Mouse (Mus musculus): ENCODE data around the gene Sult2b1.

Gene Sult2b1

DNA sequence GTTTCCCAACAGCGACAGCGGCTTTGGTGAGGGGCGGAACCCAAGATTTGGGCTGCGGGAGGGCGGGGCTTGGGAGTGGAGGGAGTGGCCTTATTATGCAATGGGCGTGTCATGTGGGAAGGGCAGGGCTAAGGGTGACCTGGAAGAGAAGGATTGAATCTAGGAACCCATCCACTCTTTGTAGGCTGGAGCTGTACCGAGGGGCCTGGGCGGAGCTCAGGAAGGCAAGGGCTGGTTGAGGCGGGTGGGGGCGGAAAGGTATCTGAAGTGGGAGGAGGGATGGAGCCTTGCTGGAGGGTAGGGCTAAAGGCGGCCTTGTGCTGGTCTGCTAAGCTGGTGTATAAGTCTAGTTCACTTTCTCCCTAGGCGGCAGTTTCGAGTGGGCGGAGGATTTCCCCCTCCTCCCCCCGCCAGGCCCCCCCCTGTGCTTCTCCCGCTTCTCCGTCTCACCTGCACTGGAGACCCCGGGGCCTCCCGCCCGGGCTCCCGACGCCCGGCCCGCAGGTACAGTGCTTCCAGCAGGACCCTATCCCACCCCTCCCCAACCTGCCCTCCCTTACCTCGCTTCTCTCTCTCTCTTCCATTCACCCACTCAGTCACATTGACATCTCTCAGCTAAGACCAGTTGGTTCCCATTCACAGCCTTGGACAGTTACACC, 16.2 kb upstream of the Sult2b1 start:
- no peak for DNase-seq (ENCODE audit: low spot score)

GRCm38 (mm10) chr7:45800001-45800400, 15.5 kb upstream of the Sult2b1 start:
- no peak for DNase-seq (ENCODE audit: low spot score)

DNA sequence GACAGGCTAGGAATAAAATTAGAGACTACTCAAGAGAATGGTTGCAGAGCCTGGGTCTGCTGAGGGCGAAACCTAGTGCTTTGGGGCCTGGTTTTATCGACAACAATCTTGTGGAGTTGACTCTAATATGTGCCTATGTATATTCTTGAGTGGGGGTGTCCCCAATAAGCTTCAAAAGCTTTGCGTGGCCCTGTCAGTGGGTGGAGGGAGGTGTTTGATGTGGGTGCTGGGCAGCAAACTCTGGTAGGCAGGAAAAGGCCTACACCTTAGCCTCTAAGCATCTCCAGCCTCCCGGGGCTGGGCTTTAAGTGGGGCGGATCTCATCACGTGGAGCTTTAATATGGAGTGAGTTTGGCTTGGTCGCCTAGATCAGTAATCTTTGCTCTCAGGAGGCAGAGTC, 14.5 kb upstream of the Sult2b1 start:
- DNase-seq (ENCODE audit: low spot score) = no peak

DNA sequence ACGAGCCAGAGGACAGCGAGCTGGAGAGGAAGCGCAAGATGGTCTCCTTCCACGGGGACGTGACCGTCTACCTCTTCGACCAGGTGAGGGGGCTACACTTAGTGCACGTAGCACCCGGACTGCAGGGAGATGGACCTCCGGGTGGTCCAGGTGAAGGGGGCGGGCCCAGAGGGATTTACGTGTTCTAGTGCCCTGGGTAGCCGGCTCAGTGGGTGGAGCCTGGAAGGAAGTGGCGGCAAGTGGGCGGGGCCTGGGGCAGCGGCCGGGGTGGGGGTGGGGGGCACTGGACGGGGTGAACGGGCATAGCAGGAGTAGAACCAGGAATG, 14.0 kb upstream of the Sult2b1 start:
- no peak for DNase-seq (ENCODE audit: low spot score)

DNA sequence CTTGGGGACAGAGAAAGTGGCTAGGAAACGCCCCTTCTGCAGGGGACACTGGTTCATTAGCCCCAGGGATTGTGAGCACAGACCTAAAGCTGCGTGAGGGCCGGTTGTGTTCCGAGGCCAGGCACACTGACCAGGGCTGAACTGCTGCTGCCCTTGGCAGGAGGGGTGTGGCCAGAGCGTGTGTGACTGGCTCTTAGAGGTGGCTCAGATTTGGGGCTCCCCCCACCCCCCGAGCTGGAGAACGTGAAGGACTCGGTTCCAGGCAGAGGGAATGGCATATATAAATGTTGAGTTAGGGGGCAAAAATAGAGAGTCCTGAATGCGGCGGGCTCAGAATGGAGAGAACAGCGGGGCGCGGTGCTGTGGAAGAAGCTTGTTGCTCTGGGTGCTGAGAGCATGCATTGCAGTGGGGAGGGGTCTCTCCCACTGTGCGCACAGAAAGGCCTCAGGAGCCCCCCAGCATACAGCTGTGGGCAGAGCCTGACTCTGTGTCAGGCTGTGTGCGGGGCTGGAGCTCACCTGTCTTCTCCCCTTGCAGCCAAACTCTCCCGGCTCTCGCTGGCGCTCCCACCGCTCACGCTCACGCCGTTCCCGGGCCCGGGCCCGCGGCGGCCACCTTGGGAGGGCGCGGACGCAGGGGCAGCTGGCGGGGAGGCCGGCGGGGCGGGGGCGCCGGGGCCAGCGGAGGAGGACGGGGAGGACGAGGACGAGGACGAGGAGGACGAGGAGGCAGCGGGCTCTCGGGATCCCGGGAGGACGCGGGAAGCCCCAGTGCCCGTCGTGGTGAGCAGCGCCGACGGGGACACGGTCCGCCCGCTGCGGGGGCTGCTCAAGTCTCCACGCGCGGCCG, 13.4 kb upstream of the Sult2b1 start:
- DNase-seq (ENCODE audit: low spot score) = no peak

DNA sequence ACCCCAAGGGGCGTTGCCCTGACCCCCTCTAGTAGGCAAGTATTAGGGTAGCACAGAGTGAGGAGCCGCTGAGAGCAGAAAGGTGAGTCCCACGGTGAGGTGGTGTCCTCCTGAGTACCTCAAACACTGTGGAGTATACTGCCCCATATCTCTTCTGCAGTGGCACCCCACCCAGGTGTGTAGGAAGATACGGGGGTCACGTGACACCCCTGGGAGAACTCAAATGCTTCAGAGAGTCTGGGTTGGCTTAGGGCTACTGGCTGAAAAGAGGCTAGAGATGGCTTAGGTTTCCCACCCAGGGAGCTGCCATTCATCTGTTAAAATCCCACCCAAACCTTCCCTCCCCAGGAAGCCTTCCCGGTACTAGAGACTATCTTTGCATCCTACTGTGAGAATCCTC, 12.5 kb upstream of the Sult2b1 start:
- DNase-seq (ENCODE audit: low spot score) = no peak

- no peak for DNase-seq (ENCODE audit: low spot score)
These were observed 10.5 kb upstream of the Sult2b1 start for GRCm38 (mm10) chr7:45794971-45795370.

DNA sequence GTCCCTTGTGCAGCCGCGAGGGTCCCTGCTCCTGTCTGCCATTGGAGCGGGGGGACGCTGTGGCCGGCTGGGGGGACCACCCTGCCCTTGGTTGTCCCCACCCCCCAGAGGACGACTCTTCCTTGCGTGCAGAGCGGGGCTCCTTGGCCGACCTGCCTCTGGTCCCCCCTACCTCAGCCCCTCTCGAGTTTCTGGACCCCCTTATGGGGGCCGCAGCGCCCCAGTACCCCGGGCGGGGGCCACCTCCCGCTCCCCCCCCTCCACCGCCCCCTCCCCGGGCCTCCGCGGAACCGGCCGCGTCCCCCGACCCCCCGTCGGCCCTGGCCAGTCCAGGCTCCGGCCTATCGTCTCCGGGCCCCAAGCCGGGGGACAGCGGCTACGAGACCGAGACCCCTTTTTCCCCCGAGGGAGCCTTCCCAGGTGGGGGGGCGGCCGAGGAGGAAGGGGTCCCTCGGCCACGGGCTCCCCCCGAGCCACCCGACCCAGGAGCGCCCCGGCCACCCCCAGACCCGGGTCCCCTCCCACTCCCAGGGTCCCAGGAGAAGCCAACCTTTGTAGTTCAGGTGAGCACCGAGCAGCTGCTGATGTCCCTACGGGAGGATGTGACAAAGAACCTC, 9.6 kb upstream of the Sult2b1 start:
- no peak for DNase-seq (ENCODE audit: low spot score)

- DNase-seq (ENCODE audit: low spot score) = no peak
These were observed 8.8 kb upstream of the Sult2b1 start for GRCm38 (mm10) chr7:45793240-45793639.

DNA sequence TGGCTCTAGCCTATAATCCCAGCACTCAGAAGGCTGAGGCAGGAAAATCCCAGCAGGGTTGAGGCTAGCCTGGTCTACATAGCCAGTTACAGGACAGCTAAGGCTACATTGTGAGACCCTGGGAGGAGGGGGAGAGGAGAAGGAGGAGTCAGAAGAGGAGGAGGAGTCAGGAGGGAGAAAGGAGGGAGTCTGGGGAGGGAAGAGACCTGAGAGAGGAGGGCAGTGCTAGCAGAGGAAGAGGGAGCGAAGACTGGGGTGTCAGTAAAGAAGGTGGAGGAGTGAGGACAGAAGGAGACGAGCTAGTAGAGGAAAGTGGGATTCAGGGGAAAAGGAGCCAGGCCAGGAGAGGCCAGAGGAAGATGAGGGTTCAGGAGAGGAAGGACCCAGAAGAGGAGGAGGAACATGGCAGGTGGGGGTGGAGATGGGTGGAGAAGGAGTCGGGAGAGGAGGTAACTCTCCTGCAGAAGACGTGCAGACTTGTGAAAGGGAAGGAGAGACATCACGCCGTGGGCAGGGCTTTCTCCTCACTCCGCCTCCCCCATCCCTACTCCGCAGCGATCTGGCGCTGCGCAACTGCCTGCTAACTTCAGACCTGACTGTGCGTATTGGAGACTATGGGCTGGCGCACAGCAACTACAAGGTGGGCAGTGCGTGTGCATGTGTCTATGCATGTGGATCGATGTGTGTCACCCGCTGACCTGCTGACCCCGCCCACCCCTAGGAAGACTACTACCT, 7.5 kb upstream of the Sult2b1 start:
- no peak for DNase-seq (ENCODE audit: low spot score)

- DNase-seq (ENCODE audit: low spot score) = no peak
These were observed 6.3 kb upstream of the Sult2b1 start for GRCm38 (mm10) chr7:45790721-45791120.

DNA sequence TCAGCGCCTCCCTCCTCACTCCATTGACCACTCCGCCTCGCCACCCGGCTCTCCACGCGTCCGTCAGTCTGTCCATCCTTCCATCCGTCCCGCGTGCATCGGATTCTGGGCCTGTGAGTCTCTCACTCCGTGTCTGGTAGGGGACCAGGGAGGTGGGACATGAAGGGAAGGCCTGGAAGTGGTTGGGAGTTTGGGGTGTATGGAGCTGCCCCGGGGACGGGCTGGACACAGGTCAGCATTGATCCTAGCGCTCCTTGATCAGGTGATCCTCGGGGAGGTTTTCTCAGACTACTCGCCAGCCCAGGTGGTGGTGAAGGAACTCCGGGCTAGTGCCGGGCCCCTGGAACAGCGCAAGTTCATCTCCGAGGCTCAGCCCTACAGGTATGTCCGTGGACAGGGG, 3.2 kb upstream of the Sult2b1 start:
- no peak for DNase-seq (ENCODE audit: low spot score)

GRCm38 (mm10) chr7:45786661-45787413, 2.4 kb upstream of the Sult2b1 start:
- DNase-seq (ENCODE audit: low spot score) = no peak

DNA sequence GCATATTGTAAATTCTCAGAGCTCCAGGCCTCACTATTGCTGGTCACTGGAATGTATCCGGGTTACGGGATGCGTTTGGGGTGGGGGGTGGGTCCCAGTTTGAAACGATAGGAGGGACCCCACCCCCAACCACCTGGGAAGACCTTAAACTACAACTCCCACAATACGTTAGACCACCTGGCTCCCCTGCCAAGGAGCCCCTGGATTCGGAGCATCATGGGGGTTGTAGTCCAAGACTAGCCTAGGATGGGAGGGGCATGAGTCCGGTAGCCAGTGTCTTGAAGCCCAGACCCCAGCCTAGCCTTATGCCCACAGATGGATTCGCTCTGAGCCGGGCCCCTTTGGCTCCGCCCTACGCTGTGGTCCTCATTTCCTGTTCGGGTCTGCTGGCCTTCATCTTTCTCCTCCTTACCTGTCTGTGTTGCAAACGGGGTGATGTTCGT, 1.7 kb upstream of the Sult2b1 start:
- peak; percentile 54 for DNase-seq (ENCODE audit: low spot score)

- peak; percentile 83 for DNase-seq (ENCODE audit: low spot score)
These were observed 1.1 kb upstream of the Sult2b1 start for GRCm38 (mm10) chr7:45785388-45786135.

DNA sequence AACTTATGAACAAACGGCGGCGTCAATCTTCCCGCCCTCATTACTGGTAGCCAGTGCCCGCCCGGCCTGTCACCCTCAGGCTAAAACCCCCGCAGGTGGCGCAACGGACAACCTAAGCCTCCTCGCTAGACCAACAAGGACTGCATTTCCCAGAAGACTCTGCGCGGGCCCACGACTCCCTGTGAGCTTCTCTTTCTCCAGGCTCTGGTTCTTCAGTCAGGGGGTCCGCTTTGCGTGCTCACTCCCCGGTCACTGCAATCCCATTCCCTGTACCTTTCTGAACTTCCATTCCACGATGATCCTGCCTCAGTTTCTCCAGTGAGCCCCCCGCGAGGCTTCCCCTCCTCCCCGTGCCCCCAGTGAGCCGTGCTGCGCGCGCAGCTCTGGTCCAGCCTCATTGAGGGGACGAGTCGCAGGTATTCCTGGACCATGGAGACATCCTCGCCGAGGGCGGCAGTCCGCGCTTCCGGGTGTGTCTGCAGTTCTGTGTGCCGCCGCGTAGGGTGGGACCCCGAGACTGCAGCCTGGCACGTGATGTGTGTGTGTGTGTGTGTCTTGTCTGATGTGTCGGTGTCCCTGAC, 868 bp downstream of the Sult2b1 start, which contains the start of gene Lmtk3:
TSS of gene Lmtk3 (plus strand) at position 228 of the 581 bp plus-strand sequence.
- peak; percentile 74 for DNase-seq (ENCODE audit: low spot score)

GRCm38 (mm10) chr7:45782271-45782670, 2.2 kb downstream of the Sult2b1 start:
- DNase-seq (ENCODE audit: low spot score) = no peak

GRCm38 (mm10) chr7:45779081-45779641, 5.3 kb downstream of the Sult2b1 start:
- DNase-seq (ENCODE audit: low spot score) = peak; percentile 54

DNA sequence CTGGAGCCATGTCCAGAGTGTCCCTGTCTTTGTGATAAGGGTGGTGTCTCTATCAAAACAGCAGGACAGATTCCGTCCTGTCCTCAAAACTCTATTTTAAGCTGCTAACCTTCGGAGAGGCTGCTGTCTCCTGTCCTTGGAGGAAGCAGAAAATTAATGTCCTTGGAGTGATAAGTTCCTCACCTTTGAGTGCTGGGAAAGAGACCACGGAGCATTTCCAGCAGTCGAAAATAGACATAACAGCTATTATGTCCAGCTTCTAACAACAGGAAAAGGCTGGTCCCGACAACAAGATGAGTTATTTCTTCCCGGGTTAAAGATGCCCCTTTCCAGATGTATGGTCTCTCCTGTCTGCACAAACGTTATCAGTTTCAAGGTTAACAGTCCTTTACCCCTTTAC, 9.2 kb downstream of the Sult2b1 start:
- no peak for DNase-seq (ENCODE audit: low spot score)

DNA sequence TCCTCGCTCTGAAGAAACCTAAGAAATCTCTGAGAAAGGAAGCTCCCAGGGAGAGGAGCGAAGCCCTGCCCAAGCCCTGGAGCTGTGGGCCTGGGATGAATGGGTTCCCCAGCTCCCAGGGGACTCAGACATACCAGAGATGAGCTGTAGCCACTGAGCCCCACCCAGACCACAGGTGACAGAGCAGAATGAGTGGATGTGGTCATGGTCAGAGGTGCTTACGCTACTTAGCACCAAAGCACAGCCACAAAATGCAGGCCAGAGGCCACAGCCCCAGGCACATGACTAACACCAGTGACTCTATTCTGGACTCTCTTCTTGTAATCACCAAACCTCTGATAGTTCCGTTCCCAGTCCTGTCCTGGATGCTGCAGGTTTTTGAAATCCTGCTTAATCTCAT, 13.4 kb downstream of the Sult2b1 start:
- peak; percentile 33 for DNase-seq (ENCODE audit: low spot score)

Measured in MN1 (cell line).